Mouse (Mus musculus): ENCODE results near the gene Olfr589.
"Not testable (repeated sequence)": the region's sequence is repeated elsewhere in the genome, so short reads cannot be mapped to it uniquely, and the experiment has no call there.

The Olfr589 gene

DNA sequence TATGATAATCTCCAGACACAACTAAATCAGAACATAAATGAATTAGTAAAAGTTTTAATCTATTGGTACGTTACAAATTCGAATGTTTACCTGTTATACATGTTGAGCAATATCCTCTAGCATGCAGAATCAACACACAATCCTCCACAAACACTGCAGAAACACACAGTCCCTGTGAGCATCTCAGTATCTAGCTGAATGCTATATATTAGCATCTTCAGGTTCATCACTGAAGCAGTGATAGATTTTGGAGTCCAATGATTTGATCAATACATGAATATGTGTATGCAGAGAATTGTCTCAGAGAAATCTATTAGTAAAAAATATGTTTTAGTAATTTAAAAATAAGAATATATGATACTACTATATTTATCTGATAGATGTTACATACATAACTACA, at the start of gene Olfr589:
Olfr589 (minus strand) TSS at position 101 of the 400 bp plus-strand sequence.
- DNase-seq, result no peak

DNA sequence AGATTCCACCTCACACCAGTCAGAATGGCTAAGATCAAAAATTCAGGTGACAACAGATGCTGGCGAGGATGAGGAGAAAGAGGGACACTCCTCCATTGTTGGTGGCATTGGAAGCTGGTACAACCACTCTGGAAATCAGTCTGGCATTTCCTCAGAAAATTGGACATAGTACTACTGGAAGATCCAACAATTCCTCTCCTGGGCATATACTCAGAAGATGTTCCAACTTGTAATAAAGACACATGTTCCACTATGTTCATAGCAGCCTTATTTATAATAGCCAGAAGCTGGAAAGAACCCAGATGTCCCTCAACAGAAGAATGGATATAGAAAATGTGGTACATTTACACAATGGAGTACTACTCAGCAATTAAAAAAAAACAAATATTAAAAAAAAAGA, 28.3 kb upstream of the Olfr589 start, which contains the start of gene Olfr592:
Olfr592 (plus strand) TSS at position 301 of the 400 bp plus-strand sequence.
- not testable (repeated sequence) for DNase-seq

DNA sequence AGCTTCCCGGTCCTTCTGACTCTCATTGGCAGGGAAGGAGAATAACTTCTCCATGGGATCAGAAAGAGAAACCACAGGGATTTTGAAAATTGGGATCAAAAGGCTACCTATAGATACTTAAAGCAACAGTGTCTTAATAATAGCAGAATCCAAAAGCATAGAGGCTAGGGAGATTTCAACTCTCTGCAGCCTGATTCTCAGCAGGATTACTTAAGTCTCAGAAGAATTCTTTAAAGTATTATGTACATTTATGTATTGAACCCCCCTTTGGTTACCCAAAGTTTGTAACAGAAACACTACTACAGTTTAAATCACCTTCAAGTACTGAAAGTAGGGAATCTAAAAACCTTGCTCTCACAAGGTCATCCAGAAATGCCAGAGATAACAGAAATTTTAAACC, 22.1 kb upstream of the Olfr589 start, which contains the start of gene Olfr591:
Olfr591 (minus strand) TSS at position 101 of the 400 bp plus-strand sequence.
- DNase-seq, result no peak

DNA sequence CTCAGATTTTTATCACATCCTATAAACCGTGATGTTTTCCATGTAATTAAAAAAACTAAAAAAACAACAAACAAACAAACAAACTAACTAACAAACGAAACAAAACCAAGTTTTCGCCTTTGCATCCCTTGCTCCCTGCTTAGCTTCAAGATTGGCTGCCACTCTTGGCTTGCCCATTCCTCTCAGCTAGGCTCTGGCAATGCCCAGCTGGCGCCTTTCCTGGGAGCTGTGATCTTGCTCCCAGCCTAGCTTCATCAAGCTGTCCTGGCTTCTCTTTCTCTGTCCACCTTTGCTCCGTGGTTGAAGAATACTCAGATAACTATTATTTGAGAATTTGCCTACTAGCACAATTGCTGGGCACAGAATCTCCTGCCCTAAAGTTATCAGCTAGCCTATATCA, 13.5 kb upstream of the Olfr589 start:
- DNase-seq, result no peak

DNA sequence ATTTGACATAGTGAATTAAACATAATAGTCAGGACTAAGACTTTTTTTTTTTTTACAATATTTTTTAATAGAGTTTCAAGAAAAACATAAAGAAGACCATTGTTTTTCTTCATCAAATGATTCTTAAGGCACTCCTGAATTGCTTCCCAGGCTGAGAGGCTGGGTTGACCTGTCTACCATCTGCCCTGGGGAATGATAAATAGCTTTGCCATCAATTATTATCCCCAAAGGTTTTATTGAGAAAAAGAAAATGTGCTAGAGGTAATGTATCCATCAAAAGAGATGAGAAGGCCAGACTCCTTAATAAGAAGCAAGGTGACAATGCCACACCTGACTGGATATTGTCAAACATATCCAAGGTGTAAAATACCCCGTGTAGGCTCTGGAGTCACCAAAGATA, 15.6 kb downstream of the Olfr589 start, which contains the start of gene Olfr588-ps1:
Olfr588-ps1 (plus strand) TSS at position 301 of the 400 bp plus-strand sequence.
- DNase-seq, result no peak

DNA sequence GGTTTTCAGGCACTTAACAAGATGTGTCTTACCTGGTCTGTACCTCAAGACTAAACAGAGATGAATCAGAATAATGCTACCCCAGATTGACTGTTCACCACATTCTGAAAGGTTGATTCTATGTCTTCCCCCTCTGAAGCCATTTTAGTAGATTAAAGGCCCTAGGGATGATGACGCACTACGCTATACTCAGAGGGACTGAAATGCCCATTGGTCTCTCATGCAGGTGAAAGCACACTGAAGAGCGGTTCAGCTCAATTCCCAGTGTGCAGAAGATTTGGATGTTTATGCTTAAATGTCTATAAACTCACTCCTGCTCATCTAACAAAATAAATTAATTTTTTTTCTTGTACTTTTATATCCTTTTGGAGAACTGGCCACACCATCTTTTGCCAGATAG, 30.6 kb downstream of the Olfr589 start, which contains the start of gene Olfr586:
Olfr586 (minus strand) TSS at position 101 of the 400 bp plus-strand sequence.
- no peak for DNase-seq

DNA sequence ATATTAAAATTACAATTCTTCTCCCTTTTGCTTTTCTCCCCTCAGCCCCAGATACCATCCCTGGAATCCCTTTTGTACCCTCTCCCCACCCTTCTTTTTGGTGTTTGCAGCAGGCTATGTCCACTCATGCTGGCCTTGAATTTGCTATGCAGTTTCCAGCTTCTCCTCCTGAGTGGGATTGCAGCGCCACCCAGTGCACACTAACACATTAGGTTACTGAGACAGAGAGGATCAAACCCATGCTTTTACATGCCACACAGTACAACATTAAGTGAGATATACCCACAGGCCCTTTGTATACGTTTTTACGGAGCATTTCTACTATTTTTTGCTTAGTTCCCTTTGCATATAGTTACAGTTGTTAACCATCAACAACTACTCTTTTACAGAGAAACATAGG, 36.8 kb downstream of the Olfr589 start:
- DNase-seq, result no peak
